Mouse (Mus musculus): ENCODE data around the gene Vmn2r43. TPM values are rescaled to one million over a fixed set of nuclear protein-coding genes. Genes with fewer than 3 reads are reported as not detected.
"Not testable (repeated sequence)": the region's sequence is repeated elsewhere in the genome, so short reads cannot be mapped to it uniquely, and the experiment has no call there.

Vmn2r43 gene
- total RNA-seq (2017), result not detected in 2 replicates

DNA sequence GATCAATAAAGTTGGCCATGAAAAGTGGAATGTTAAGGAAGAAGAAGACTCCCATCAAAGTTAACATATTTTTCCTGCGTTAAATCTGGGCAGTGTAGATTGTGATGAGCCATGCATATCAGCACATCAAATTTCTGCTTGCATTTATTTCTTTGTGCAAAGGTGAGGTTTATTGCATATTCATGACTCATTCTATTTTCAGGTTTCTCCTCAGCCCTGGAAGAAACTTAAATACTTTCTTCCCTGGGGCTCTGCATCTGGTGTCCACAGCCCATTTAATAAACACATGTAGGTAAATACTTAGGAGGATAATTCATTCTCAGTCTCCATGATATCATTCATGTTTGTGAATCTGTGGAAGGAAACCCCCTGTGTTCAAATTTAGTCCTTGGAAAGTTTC lies at the start of gene Vmn2r43:
Vmn2r43 (minus strand) TSS at position 101 of the 400 bp plus-strand sequence.
- ATAC-seq (replicated peaks in 1 of 2; ENCODE audit: insufficient read depth in 1 of 2, low FRiP score in 2 of 2, low TSS enrichment in 1 of 2, low read depth in 1 of 2, poor library complexity in 2 of 2, severe bottlenecking in 2 of 2), result not testable (repeated sequence)

DNA sequence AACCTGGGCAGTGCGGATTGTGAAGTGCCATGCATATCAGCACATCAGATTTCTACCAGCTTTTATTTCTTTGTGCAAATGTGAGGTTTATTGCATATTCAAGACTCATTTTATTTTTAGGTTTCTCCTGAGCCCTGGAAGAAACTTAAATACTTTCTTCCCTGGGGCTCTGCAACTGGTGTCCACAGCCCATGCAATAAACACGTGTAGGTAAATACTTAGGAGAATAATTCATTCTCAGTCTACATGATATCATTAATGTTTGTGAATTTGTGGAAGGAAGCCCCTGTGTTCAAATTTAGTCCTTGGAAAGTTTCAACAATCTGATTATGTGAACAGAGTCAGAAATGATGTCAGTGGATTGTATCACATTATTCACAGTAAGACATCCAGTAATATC lies 60.2 kb downstream of the Vmn2r43 start, which contains the start of gene Vmn2r42:
Vmn2r42 (minus strand) TSS at position 101 of the 400 bp plus-strand sequence.
- ATAC-seq (replicated peaks in 1 of 2; ENCODE audit: insufficient read depth in 1 of 2, low FRiP score in 2 of 2, low TSS enrichment in 1 of 2, low read depth in 1 of 2, poor library complexity in 2 of 2, severe bottlenecking in 2 of 2), result not testable (repeated sequence)

Other genes starting within 250 kb of the Vmn2r43 start
- gene Vmn2r41, start 98.9 kb downstream of the Vmn2r43 start, total RNA-seq (2017), result not detected in 2 replicates
- not detected in 2 replicates for gene Vmn2r42, start 60.3 kb downstream of the Vmn2r43 start, total RNA-seq (2017)
- gene Vmn2r44, start 122.7 kb upstream of the Vmn2r43 start, total RNA-seq (2017), result not detected in 2 replicates
- gene Vmn2r45, start 228.5 kb upstream of the Vmn2r43 start, total RNA-seq (2017), result not detected in 2 replicates

Data from hematopoietic stem cell, adult 5-6 weeks (primary cell).